Mouse (Mus musculus): Measurements from ENCODE around the gene Arg2. TPM values are rescaled to one million over a fixed set of nuclear protein-coding genes. Genes with fewer than 3 reads are reported as not detected.

The Arg2 gene
- polyA plus RNA-seq, 1 experiment from 2014 or later, result 17.6 TPM

GRCm38 (mm10) chr12:79191701-79192100, 61.1 kb downstream of the Arg2 start:
- WGBS, result 5% methylated on average over 14 of the region's 14 CpGs
- no peaks in the 10 kb centered on the region for H3K9me3 ChIP-seq (ENCODE audit: low read length)
- ATAC-seq (ENCODE audit: low FRiP score, low TSS enrichment), result peak; percentile 94
- H3K36me3 ChIP-seq (ENCODE audit: insufficient read depth, low read length), result peaks cover 2% of the 10 kb centered on the region; the same call in 1 of the 2 replicates
- no peak overlapping the region for H3K27ac ChIP-seq (ENCODE audit: low read length)
- peak overlapping the region; percentile 85 for H3K4me2 ChIP-seq (replicated peaks; ENCODE audit: low read depth, low read length)
- H3K4me3 ChIP-seq (ENCODE audit: low read length), result peak overlapping the region; percentile 68
- no peaks in the 10 kb centered on the region for H3K27me3 ChIP-seq (ENCODE audit: insufficient read depth, low read length)
- H3K4me1 ChIP-seq (ENCODE audit: insufficient read depth, low read length), result peaks cover 12% of the 10 kb centered on the region
- peak overlapping the region; percentile 72 for H3K9ac ChIP-seq (replicated peaks; ENCODE audit: low read length)

GRCm38 (mm10) chr12:79192193-79192592, 61.6 kb downstream of the Arg2 start, which contains the start of gene Rdh11:
Rdh11 (minus strand) TSS chr12:79192293.
- ATAC-seq (ENCODE audit: low FRiP score, low TSS enrichment), result no peak
- peaks cover under 1% of the 10 kb centered on the region; the same call in 1 of the 2 replicates for H3K36me3 ChIP-seq (ENCODE audit: insufficient read depth, low read length)
- no peak within 1 kb of the TSS for H3K27ac ChIP-seq (ENCODE audit: low read length)
- H3K9me3 ChIP-seq (ENCODE audit: low read length), result no peaks in the 10 kb centered on the region
- peaks cover 12% of the 10 kb centered on the region for H3K4me1 ChIP-seq (ENCODE audit: insufficient read depth, low read length)
- H3K4me2 ChIP-seq (replicated peaks; ENCODE audit: low read depth, low read length), result peak within 1 kb of the TSS; percentile 85
- no peaks in the 10 kb centered on the region for H3K27me3 ChIP-seq (ENCODE audit: insufficient read depth, low read length)
- peak within 1 kb of the TSS; percentile 68 for H3K4me3 ChIP-seq (ENCODE audit: low read length)
- peak within 1 kb of the TSS; percentile 72 for H3K9ac ChIP-seq (replicated peaks; ENCODE audit: low read length)
- 66% methylated on average over 6 of the region's 6 CpGs for WGBS

GRCm38 (mm10) chr12:79193441-79193840, 62.9 kb downstream of the Arg2 start:
- no peak overlapping the region for H3K27ac ChIP-seq (ENCODE audit: low read length)
- no peak overlapping the region for H3K4me3 ChIP-seq (ENCODE audit: low read length)
- H3K4me2 ChIP-seq (replicated peaks; ENCODE audit: low read depth, low read length), result no peak overlapping the region
- H3K4me1 ChIP-seq (ENCODE audit: insufficient read depth, low read length), result peaks cover 12% of the 10 kb centered on the region
- no peaks in the 10 kb centered on the region for H3K27me3 ChIP-seq (ENCODE audit: insufficient read depth, low read length)
- H3K36me3 ChIP-seq (ENCODE audit: insufficient read depth, low read length), result no peaks in the 10 kb centered on the region
- H3K9ac ChIP-seq (replicated peaks; ENCODE audit: low read length), result no peak overlapping the region
- WGBS, result 3% methylated on average over 3 of the region's 3 CpGs
- H3K9me3 ChIP-seq (ENCODE audit: low read length), result no peaks in the 10 kb centered on the region
- no peak for ATAC-seq (ENCODE audit: low FRiP score, low TSS enrichment)

- H3K27me3 ChIP-seq (ENCODE audit: insufficient read depth, low read length), result no peaks in the 10 kb centered on the region
- no peaks in the 10 kb centered on the region for H3K36me3 ChIP-seq (ENCODE audit: insufficient read depth, low read length)
- H3K4me2 ChIP-seq (replicated peaks; ENCODE audit: low read depth, low read length), result no peak overlapping the region
- no peaks in the 10 kb centered on the region for H3K9me3 ChIP-seq (ENCODE audit: low read length)
- ATAC-seq (ENCODE audit: low FRiP score, low TSS enrichment), result no peak
- no peak overlapping the region for H3K9ac ChIP-seq (replicated peaks; ENCODE audit: low read length)
- H3K27ac ChIP-seq (ENCODE audit: low read length), result no peak overlapping the region
- H3K4me1 ChIP-seq (ENCODE audit: insufficient read depth, low read length), result no peaks in the 10 kb centered on the region
- WGBS, result 83% methylated on average over 5 of the region's 5 CpGs
- no peak overlapping the region for H3K4me3 ChIP-seq (ENCODE audit: low read length)
Observed at GRCm38 (mm10) chr12:79197105-79197504, 66.5 kb downstream of the Arg2 start.

- ATAC-seq (ENCODE audit: low FRiP score, low TSS enrichment), result no peak
Observed at GRCm38 (mm10) chr12:79201882-79202281, 71.3 kb downstream of the Arg2 start.

More at GRCm38 (mm10) chr12:79201882-79202281, 71.3 kb downstream of the Arg2 start:
- WGBS, result 67% methylated on average over 3 of the region's 3 CpGs
- H3K27ac ChIP-seq (ENCODE audit: low read length), result no peak overlapping the region
- no peaks in the 10 kb centered on the region for H3K27me3 ChIP-seq (ENCODE audit: insufficient read depth, low read length)
- H3K4me3 ChIP-seq (ENCODE audit: low read length), result no peak overlapping the region
- H3K4me2 ChIP-seq (replicated peaks; ENCODE audit: low read depth, low read length), result no peak overlapping the region
- no peak overlapping the region for H3K9ac ChIP-seq (replicated peaks; ENCODE audit: low read length)
- H3K9me3 ChIP-seq (ENCODE audit: low read length), result no peaks in the 10 kb centered on the region
- no peaks in the 10 kb centered on the region for H3K4me1 ChIP-seq (ENCODE audit: insufficient read depth, low read length)
- H3K36me3 ChIP-seq (ENCODE audit: insufficient read depth, low read length), result no peaks in the 10 kb centered on the region

Other genes with a start within 250 kb of the Arg2 start
- 4.0 and 4.7 TPM in 2 replicates for gene Plek2, start 223.8 kb upstream of the Arg2 start, polyA plus RNA-seq (2015; fragmentation: Nextera tagmentation; extraction: Ambion mirVana)
- gene Tmem229b, start 123.2 kb upstream of the Arg2 start, polyA plus RNA-seq (2015; fragmentation: Nextera tagmentation; extraction: Ambion mirVana), result 4.7 and 5.3 TPM in 2 replicates
- 6.5 and 7.4 TPM in 2 replicates for gene Plekhh1, start 101.6 kb upstream of the Arg2 start, polyA plus RNA-seq (2015; fragmentation: Nextera tagmentation; extraction: Ambion mirVana)
- gene Pigh, start 41.1 kb upstream of the Arg2 start, polyA plus RNA-seq (2015; fragmentation: Nextera tagmentation; extraction: Ambion mirVana), result 35.6 and 36.6 TPM in 2 replicates
- 98.6 and 106 TPM in 2 replicates for gene Vti1b, start 41.9 kb downstream of the Arg2 start, polyA plus RNA-seq (2015; fragmentation: Nextera tagmentation; extraction: Ambion mirVana)
- gene Rdh11, start 61.5 kb downstream of the Arg2 start, polyA plus RNA-seq (2015; fragmentation: Nextera tagmentation; extraction: Ambion mirVana), result 27.4 and 28.0 TPM in 2 replicates
- gene Rdh12, start 78.1 kb downstream of the Arg2 start, polyA plus RNA-seq (2015; fragmentation: Nextera tagmentation; extraction: Ambion mirVana), result 3.5 and 4.2 TPM in 2 replicates
- gene Zfyve26, start 165.5 kb downstream of the Arg2 start, polyA plus RNA-seq (2015; fragmentation: Nextera tagmentation; extraction: Ambion mirVana), result 11.2 and 17.7 TPM in 2 replicates
- gene Rad51b, start 166.5 kb downstream of the Arg2 start, polyA plus RNA-seq (2015; fragmentation: Nextera tagmentation; extraction: Ambion mirVana), result 8.0 and 8.9 TPM in 2 replicates

Measured in kidney, embryonic 16.5 days (tissue).